Mouse (Mus musculus) megakaryocyte, embryonic 14.5 days (primary cell): ENCODE measurements around the gene Iba57.

Source experiments
- FLI1 ChIP-seq: IDR thresholded peaks from 2 replicates; pipeline ENCODE4 v1.6.1; 2012; ENCODE audit warnings: low read length, inconsistent platforms, mixed read lengths
- GATA1 ChIP-seq: IDR thresholded peaks from 3 replicates; pipeline ENCODE4 v1.6.1; 2012; ENCODE audit warnings: mixed read lengths, low read length, inconsistent platforms, borderline replicate concordance

GRCm38 (mm10) chr11:59202081-59202995, 38.8 kb upstream of the Iba57 start, which contains the start of gene Mrpl55:
- TF ChIP-seq GATA1 (no peak), FLI1 (no peak)
